Mouse (Mus musculus): ENCODE results near the gene Atp10a. TPM values are rescaled to one million over a fixed set of nuclear protein-coding genes. Genes with fewer than 3 reads are reported as not detected.

Atp10a gene
- polyA plus RNA-seq, 2 experiments: 3.0 to 6.6 TPM

GRCm38 (mm10) chr7:58772048-58772690, 116.2 kb downstream of the Atp10a start:
- 85% methylated on average over 6 of the region's 6 CpGs for WGBS
- H3K4me1 ChIP-seq (ENCODE audit: control insufficient read depth, insufficient read depth, low read length): no peaks in the 10 kb centered on the region
- TF ChIP-seq POLR2A (IDR thresholded peaks at IDR 0.05; ENCODE audit: borderline replicate concordance, extremely low read depth, insufficient read depth, insufficient read length): no peak

GRCm38 (mm10) chr7:58779146-58779545, 123.2 kb downstream of the Atp10a start:
- ATAC-seq (ENCODE audit: low FRiP score, low read depth): no peak
- no peak overlapping the region for H3K9ac ChIP-seq (ENCODE audit: low read depth, low read length, severe bottlenecking)
- H3K27ac ChIP-seq (replicated peaks; ENCODE audit: low read depth, low read length): no peak overlapping the region
- no peak for TF ChIP-seq POLR2A (IDR thresholded peaks at IDR 0.05; ENCODE audit: borderline replicate concordance, extremely low read depth, insufficient read depth, insufficient read length)
- DNase-seq (ENCODE audit: low spot score): no peak
- H3K4me2 ChIP-seq (replicated peaks; ENCODE audit: low read depth, low read length, severe bottlenecking): no peak overlapping the region
- no peaks in the 10 kb centered on the region for H3K9me3 ChIP-seq (ENCODE audit: control insufficient read depth, low read length)
- 0 out of 2 replicates have a peak, but pooled peaks cover 2% of the 10 kb centered on the region for H3K4me1 ChIP-seq (ENCODE audit: control insufficient read depth, insufficient read depth, low read length)
- H3K4me3 ChIP-seq (replicated peaks; ENCODE audit: low read length): no peak overlapping the region
- no peaks in the 10 kb centered on the region for H3K36me3 ChIP-seq (ENCODE audit: control insufficient read depth, insufficient read depth, low read length)
- no peaks in the 10 kb centered on the region for H3K27me3 ChIP-seq (ENCODE audit: control insufficient read depth, insufficient read depth, low read length)

More at GRCm38 (mm10) chr7:58772048-58772690, 116.2 kb downstream of the Atp10a start:
- H3K27ac ChIP-seq (replicated peaks; ENCODE audit: low read depth, low read length): no peak overlapping the region
- ATAC-seq (ENCODE audit: low FRiP score, low read depth): no peak
- no peak overlapping the region for H3K9ac ChIP-seq (ENCODE audit: low read depth, low read length, severe bottlenecking)
- H3K27me3 ChIP-seq (ENCODE audit: control insufficient read depth, insufficient read depth, low read length): no peaks in the 10 kb centered on the region
- H3K4me2 ChIP-seq (replicated peaks; ENCODE audit: low read depth, low read length, severe bottlenecking): no peak overlapping the region
- DNase-seq (ENCODE audit: low spot score): no peak
- no peak overlapping the region for H3K4me3 ChIP-seq (replicated peaks; ENCODE audit: low read length)
- H3K36me3 ChIP-seq (ENCODE audit: control insufficient read depth, insufficient read depth, low read length): no peaks in the 10 kb centered on the region
- H3K9me3 ChIP-seq (ENCODE audit: control insufficient read depth, low read length): no peaks in the 10 kb centered on the region

GRCm38 (mm10) chr7:58786986-58787385, 131.0 kb downstream of the Atp10a start:
- Histone ChIP-seq H3K27me3 (ENCODE audit: control insufficient read depth, insufficient read depth, low read length) (no peaks in the 10 kb centered on the region), H3K9me3 (ENCODE audit: control insufficient read depth, low read length) (no peaks in the 10 kb centered on the region), H3K36me3 (ENCODE audit: control insufficient read depth, insufficient read depth, low read length) (peaks cover 3% of the 10 kb centered on the region; the same call in 1 of the 2 replicates), H3K4me2 (replicated peaks; ENCODE audit: low read depth, low read length, severe bottlenecking) (no peak overlapping the region), H3K9ac (ENCODE audit: low read depth, low read length, severe bottlenecking) (no peak overlapping the region), H3K4me3 (replicated peaks; ENCODE audit: low read length) (no peak overlapping the region), H3K4me1 (ENCODE audit: control insufficient read depth, insufficient read depth, low read length) (no peaks in the 10 kb centered on the region), H3K27ac (replicated peaks; ENCODE audit: low read depth, low read length) (no peak overlapping the region)
- DNase-seq (ENCODE audit: low spot score): no peak
- 88% methylated on average over 4 of the region's 4 CpGs for WGBS
- no peak for TF ChIP-seq POLR2A (IDR thresholded peaks at IDR 0.05; ENCODE audit: borderline replicate concordance, extremely low read depth, insufficient read depth, insufficient read length)
- ATAC-seq (ENCODE audit: low FRiP score, low read depth): no peak

GRCm38 (mm10) chr7:58787585-58787984, 131.6 kb downstream of the Atp10a start:
- Histone ChIP-seq H3K36me3 (ENCODE audit: control insufficient read depth, insufficient read depth, low read length) (peaks cover 3% of the 10 kb centered on the region; the same call in 1 of the 2 replicates), H3K9me3 (ENCODE audit: control insufficient read depth, low read length) (no peaks in the 10 kb centered on the region), H3K27ac (replicated peaks; ENCODE audit: low read depth, low read length) (no peak overlapping the region), H3K4me3 (replicated peaks; ENCODE audit: low read length) (no peak overlapping the region), H3K9ac (ENCODE audit: low read depth, low read length, severe bottlenecking) (no peak overlapping the region), H3K4me2 (replicated peaks; ENCODE audit: low read depth, low read length, severe bottlenecking) (no peak overlapping the region), H3K4me1 (ENCODE audit: control insufficient read depth, insufficient read depth, low read length) (no peaks in the 10 kb centered on the region), H3K27me3 (ENCODE audit: control insufficient read depth, insufficient read depth, low read length) (no peaks in the 10 kb centered on the region)
- DNase-seq (ENCODE audit: low spot score) (no peak), ATAC-seq (ENCODE audit: low FRiP score, low read depth) (no peak; the same call in 1 of the 2 replicates)
- no peak for TF ChIP-seq POLR2A (IDR thresholded peaks at IDR 0.05; ENCODE audit: borderline replicate concordance, extremely low read depth, insufficient read depth, insufficient read length)
- 67% methylated on average over 4 of the region's 4 CpGs for WGBS

GRCm38 (mm10) chr7:58788424-58789261, 132.7 kb downstream of the Atp10a start:
- Histone ChIP-seq H3K4me3 (replicated peaks; ENCODE audit: low read length) (no peak overlapping the region), H3K27me3 (ENCODE audit: control insufficient read depth, insufficient read depth, low read length) (no peaks in the 10 kb centered on the region), H3K9ac (ENCODE audit: low read depth, low read length, severe bottlenecking) (no peak overlapping the region), H3K27ac (replicated peaks; ENCODE audit: low read depth, low read length) (no peak overlapping the region), H3K9me3 (ENCODE audit: control insufficient read depth, low read length) (no peaks in the 10 kb centered on the region), H3K4me2 (replicated peaks; ENCODE audit: low read depth, low read length, severe bottlenecking) (no peak overlapping the region), H3K36me3 (ENCODE audit: control insufficient read depth, insufficient read depth, low read length) (peaks cover 3% of the 10 kb centered on the region; the same call in 1 of the 2 replicates), H3K4me1 (ENCODE audit: control insufficient read depth, insufficient read depth, low read length) (no peaks in the 10 kb centered on the region)
- ATAC-seq (ENCODE audit: low FRiP score, low read depth) (peak; percentile 37; the same call in 1 of the 2 replicates), DNase-seq (ENCODE audit: low spot score) (peak; percentile 5)
- 61% methylated on average over 7 of the region's 7 CpGs for WGBS
- TF ChIP-seq POLR2A (IDR thresholded peaks at IDR 0.05; ENCODE audit: borderline replicate concordance, extremely low read depth, insufficient read depth, insufficient read length): no peak

All from limb, embryonic 14.5 days (tissue).